Mouse (Mus musculus) mesoderm, embryonic 11.5 days (tissue): ENCODE results near the gene Noa1.
A peak's percentile ranks its signal among the peaks of the same experiment; 100 is the strongest.

Source experiments
- DNase-seq: peaks from one replicate; pipeline ENCODE4 v3.0.0-alpha.2; 2012; ENCODE audit warnings: low read depth, low spot score

Gene Noa1

DNA sequence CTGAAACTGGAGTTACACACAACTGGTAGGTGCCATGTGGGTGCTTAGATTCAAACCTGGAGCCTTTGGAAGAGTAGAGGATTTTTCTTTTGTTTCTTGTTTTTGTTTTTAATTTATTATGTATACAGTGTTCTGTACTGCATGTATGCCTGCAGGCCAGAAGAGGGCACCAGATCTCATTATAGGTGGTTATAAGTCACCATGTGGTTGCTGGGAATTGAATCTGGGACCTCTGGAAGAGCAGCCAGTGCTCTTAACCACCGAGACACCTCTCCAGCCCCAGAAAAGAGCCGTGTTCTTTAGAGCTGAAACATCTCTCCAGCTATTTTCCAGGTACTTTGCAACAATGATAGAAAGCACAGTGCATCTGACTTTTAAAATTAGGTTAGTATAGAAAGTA lies 19.3 kb downstream of the Noa1 start:
- no peak for DNase-seq

DNA sequence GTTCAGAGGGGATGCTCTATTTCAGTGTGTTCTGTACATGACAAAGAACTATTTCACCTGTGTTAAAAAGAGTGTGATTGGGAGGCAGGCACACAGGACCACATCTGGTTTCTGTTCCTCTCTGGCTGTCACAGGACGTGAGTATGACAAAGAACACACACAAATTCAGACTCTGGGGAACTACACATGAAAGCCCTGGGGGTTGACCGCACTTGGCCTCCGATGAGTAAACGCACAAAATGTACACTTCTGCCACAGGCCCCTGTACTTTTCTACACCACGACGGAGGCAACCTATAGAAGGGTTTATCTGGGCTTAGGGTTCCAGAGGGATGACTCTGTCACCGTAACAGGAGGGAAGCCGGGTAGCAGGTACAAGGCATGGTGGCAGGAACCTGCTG lies 20.2 kb downstream of the Noa1 start:
- DNase-seq, result no peak

DNA sequence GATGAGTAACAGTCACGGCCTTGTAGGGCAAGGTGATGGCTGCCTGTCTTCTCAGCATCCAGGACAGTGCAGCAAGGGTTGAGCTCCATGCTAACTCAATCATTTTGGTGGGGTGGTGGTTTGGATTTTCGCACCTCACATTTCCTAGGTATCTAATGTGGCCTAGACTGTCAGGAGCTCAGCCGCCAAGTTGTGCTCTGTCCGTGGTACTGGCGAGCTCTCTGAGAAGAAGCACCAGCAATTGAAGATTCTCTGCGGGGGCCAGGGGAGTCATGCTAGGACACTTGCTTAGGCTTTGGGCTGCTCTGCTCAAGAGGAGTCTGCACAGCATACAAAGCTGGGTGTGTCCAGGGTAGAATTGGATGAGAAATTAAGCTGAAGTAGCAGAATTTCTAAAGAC lies 22.0 kb downstream of the Noa1 start:
- no peak for DNase-seq

DNA sequence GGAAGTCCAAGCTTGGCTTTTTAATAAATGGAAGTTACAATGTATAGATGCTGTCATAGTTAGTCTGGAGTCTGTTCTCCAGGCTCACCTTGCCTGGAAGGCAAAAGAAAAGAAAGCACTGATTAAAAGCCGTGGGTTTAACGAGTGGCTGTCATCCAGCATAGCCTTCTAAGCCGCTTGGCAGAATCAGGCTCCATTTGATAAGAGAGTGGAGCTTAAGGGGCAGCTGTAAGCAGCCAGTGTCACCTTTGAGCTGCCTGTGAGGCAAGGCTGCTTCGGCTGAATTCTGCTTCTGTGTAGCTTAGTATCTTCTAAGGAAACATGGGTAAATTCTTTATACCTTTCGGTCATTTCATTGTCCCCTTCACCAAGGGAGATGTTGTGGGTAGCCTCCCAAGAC lies 23.0 kb downstream of the Noa1 start:
- no peak for DNase-seq

DNA sequence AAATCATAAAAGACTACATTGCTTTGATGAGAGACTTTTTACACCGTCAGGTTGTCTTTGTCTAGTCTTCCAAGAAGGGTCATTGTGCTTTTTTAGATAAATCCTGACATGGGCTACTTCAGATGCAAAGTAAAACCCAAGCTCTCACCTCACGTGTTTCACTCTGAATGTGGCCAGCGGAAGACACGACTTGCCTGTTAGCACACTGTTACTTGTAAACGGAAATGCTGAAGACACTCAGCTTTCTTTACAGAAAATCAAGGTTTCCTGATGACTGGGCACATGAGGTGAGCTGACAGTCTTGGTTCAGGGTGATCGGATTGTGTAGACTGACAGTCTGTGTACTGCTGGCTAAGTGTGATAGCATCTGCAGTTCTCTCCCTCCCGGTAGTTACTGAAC lies 24.2 kb downstream of the Noa1 start:
- DNase-seq, result no peak

DNA sequence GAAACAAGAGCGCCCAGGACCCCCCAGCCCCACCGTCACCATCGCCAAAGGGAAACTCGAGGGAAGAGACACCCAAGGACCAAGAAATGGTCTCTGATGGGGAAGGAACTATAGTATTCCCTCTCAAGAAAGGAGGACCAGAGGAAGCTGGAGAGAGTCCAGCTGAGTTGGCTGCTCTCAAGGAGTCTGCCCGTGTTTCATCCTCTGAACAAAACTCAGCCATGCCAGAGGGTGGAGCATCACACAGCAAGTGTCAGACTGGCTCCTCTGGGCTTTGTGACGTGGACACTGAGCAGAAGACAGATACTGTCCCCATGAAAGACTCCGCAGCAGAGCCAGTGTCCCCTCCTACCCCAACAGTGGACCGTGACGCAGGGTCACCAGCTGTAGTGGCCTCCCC lies 27.6 kb downstream of the Noa1 start:
- no peak for DNase-seq

DNA sequence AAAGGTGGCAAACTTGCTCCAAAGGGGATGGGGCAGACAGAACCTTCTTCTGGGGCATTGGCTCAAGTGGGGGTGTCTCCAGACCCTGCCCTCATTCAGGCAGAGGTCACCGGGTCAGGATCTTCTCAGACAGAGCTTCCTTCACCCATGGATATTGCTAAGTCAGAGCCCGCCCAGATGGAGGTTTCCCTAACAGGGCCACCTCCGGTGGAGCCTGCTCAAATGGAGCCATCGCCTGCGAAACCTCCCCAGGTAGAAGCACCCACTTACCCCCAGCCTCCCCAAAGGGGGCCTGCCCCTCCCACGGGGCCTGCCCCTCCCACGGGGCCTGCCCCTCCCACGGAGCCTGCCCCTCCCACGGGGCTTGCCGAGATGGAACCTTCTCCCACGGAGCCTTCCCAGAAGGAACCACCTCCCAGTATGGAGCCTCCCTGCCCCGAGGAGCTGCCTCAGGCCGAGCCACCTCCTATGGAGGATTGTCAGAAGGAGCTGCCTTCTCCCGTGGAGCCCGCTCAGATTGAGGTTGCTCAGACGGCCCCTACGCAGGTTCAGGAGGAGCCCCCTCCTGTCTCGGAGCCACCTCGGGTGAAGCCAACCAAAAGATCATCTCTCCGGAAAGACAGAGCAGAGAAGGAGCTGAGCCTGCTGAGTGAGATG lies 28.2 kb downstream of the Noa1 start:
- DNase-seq, result no peak

DNA sequence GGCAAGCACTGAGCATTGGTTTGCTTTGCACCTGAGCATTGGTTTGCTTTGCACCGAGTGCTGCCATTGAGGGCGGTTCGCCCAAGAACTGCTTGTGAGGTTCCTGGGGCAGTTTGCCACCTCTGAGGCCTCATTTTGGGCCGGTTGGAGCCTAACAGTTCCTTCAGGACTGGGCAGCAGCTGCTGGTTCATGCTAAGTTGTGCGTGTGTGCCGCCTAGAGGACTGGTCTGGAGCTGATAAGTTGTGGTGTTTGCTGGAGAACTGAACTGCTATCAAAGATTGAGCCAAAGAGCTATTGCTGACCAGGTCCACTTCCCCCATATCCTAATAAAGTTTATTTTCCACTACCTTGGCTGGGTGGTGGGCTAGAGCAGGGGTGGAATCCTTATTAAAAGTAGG lies 32.7 kb downstream of the Noa1 start:
- DNase-seq, result no peak

DNA sequence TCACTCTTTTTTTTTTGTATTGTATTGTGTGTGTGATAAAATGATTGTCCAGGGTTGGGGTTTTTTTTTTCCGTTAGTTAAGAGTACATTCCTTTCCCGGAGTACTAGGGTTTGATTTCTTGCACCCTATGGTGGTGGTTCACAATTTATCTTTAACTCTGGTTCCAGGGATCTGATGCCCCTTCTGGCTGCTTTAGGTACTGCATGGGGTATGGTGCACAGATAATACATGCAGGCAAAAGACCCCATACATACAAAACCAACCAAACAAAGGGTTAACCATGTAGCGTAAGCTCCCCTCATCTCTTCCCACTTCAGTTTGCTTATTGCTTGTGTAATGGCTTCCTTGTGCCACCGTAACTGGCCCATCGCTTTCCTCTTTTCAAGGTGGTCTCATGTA lies 33.9 kb downstream of the Noa1 start:
- peak; percentile 50 for DNase-seq

DNA sequence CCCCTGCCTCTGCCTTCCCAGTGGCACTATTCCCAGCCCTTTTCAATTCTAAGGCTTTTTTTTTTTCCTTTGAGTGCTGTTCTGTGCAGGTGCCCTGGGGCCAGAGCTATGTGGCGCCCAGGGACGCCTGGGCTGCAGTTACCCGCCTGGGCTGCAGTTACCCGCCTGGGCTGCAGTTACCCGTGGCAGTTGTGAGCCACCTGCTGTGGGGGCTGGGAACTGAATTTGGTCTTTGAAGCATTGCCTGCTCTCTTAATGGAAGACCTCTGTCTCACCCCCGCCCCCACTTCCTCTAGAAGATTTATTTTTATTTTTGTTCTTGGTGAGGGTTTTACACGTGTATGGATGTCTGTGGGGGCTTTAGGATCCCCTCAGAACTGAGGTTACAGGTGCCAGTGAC lies 36.7 kb downstream of the Noa1 start:
- DNase-seq, result no peak

DNA sequence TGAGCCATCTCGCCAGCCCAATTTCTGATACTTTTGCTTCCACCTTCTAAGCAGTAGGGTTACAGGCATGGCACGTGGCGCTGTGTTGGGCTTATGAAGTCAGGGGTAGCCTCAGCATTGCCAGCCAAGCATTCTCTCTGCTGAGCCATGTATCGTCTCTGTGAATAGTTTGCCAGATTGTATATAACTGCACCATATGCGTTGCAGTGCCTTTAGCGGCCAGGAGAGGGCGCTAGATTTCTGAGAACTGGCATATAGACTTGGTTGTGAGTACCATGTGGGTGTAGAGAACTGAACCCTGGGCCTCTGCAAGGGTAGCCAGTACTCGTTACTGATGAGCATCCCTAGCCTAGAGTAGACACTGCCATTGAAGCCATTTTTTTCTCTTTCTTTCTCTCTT lies 40.5 kb downstream of the Noa1 start:
- DNase-seq, result peak; percentile 29

DNA sequence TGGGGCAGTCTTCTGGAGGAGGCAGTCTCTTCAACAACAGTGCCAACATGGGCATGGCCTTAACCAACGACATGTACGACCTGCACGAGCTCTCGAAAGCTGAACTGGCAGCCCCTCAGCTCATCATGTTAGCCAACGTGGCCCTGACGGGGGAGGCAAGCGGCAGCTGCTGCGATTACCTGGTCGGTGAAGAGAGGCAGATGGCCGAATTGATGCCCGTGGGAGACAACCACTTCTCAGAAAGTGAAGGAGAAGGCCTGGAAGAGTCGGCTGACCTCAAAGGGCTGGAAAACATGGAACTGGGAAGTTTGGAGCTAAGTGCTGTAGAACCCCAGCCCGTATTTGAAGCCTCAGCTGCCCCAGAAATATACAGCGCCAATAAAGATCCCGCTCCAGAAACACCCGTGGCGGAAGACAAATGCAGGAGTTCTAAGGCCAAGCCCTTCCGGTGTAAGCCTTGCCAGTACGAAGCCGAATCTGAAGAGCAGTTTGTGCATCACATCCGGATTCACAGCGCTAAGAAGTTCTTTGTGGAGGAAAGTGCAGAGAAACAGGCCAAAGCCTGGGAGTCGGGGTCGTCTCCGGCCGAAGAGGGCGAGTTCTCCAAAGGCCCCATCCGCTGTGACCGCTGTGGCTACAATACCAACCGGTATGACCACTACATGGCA lies 41.8 kb downstream of the Noa1 start:
- no peak for DNase-seq

DNA sequence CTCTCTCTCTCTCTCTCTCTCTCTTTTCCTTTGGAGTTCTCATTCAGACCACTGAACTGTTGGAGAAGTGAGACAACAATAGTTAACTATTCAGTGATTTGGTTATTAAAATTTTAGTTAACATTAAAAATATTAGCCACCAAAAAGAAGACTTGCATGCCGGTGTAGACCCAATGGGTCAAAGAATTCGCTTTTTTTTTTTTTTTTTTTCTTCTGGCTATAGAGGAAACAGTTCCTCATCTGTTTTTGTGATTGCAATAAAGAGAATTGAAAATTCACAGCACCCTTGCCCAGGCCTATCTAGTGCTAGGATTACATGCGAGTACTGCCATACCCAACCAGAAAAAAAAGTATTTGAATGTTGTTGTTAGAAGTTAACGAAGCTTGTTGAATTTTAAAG lies 42.4 kb downstream of the Noa1 start:
- no peak for DNase-seq

DNA sequence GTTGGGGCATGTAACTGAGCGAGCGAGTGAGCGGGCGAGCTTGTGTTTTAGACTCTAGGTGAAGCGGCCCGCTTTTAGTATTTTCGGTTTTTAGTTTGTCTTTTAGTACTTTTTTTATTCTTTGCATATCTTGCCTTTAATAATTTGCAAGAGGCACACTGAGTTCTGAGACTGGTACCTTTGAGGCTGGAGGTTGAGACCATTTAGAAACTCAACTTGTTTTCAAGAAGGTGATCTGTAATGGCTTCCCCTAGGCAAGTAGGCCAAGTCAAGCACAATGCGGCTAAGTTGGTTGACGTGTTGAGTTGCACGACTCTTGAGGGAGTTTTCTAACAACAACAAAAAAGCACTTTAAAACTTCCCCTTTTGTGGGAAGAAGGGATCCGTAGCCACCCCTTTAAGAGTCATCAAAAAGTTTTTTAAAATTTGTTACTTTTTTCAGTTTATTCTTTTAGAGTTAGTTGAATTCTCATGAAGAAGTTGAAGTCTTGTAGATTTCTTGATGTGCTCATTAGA lies 42.9 kb downstream of the Noa1 start:
- DNase-seq, result peak; percentile 44

DNA sequence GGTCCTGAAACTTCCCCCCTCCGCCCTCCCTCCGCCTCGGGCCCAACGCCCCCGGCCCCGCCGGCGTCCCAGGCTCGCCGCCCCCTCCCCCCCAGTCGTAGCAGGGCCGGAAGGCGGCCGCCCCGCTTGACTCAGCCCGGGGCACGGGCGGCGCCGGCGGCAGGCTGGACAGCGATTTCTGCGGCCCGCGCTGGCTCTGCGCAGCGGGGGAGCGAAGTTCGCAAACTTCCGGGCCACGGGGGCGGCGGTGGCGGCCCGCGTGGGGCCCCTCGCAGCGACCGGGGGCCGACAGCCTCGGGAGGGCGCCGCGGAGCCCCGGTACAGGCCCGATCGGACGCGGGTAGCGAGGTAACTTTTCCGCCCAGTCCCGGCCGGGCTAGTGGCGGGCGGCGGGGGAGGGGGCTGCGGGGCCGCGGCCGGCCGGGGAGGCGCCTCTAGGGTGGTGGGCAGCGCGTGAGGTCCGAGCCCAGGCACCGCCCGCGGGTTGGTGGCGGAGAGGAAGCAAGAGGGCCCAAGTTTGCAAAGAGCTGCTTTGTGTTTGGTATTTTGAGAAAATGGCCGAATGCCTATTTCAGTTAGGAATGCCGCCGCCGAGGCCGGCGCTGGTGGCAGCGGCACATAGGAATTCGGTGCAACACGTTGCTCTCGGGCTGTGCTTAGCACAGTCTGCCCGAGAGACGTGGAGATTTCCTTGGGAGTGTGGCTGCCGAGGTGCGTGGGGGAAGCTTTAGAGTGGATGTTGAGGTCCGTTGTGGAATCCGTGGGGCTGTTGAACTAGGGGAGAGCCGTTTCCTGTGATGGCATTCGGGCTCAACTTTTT lies 43.6 kb downstream of the Noa1 start:
- DNase-seq, result peak; percentile 72

DNA sequence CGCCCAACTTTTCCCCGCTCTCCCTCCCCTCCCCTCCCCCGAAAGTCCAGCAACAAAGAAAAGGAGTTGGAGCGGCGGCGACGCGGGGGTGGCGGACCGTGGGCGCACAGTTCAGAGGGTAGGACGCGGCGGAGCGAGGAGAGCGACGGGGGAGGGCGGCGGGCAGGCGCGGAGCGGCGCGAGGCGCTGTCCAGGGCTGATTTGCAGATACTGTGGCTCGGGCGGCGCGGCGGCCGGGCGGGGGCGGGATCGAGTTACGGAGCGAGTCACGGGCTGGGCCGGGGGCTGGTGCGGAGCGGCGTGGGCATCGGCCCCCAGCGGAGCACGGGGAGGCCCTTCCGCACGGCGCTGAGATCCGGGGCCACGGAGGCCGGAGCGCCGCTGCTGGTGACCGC lies 44.2 kb downstream of the Noa1 start:
- peak; percentile 70 for DNase-seq

DNA sequence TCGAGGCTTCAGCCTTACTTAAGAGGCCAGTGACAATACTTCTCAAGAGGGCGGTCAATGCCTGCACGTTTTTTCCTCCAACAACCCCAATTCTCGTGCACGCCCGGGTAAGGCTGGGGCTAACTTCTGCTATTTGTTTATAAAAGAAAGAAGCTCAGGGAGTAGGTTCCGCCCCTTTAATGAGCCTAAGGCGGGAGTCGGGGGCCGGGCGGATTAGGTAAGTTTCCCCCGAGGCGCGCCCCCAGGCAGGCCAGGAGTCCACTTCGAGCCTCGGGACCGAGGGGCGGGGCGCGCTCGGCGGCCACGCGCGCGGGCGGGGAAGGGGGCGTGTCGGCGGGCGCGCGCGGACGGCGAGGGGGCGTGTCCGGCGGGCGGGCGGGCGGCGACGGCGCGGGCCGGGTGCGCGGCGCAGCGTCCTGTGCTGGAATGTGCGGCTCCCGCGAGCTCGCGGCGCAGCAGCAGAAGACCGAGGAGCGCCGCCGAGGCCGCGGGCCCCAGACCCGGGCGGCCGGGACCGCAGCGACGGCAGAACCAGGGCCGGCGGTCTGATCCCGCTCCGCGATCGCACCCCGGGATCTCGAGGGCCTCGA lies 44.7 kb downstream of the Noa1 start, which contains the start of gene Rest:
TSS of gene Rest (plus strand) at position 411 of the 590 bp plus-strand sequence.
- peak; percentile 79 for DNase-seq

DNA sequence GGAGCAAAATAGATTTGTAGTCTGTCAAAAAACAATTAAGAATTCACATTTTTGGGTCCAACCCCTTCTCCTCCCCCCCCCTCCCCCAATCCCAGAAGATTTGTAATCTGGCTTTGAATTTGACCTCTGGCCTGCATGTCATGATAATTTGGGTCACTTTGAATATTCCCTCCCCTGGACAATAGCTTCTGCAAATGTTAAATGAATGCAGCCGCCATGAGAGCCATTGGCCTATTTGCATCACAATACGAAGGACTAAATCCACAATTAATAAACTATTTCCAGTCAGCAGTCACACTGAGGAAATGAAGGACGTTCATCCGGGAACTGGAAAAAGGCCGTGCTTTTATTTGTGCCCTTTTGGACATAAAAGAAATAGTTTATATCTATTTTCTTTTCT lies 47.8 kb downstream of the Noa1 start:
- peak; percentile 27 for DNase-seq

DNA sequence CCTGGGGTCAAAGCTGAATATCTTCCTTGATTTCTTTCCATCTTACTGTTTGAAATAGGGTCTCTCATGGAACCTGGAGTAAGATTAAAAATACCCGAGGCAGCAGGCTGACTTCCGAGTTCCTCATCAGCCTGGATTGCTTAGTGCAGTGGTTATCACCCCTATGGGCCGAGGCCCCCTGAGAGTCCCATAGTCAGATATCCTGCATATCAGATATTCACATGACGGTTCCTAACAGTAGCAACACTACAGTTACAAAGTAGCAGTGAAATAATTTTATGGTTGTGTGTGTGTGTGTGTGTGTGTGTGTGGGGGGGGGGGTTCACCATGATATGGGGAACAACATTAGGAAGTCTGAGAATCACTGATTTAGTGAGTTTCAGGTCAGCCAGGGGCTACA lies 48.7 kb downstream of the Noa1 start:
- DNase-seq, result no peak

DNA sequence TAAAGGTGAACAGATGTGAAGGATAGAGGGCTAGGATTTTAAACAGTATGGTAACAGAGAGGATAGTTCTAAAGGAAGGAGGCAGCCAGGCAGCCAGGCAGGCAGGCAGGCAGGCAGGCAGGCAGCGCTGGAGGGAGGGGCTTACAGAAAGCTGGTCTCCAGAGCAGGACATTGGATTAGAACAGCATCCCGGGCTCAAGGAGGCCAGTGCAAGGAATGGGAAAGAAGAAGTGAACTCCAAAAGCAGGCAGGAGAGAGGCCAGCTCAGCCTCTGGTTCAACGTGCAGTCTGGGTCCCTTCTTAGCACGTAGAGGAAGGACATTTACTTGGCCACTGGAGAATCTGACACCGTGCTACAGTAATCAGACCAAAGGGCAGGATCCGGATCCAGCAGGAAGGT lies 49.7 kb downstream of the Noa1 start:
- DNase-seq, result no peak

DNA sequence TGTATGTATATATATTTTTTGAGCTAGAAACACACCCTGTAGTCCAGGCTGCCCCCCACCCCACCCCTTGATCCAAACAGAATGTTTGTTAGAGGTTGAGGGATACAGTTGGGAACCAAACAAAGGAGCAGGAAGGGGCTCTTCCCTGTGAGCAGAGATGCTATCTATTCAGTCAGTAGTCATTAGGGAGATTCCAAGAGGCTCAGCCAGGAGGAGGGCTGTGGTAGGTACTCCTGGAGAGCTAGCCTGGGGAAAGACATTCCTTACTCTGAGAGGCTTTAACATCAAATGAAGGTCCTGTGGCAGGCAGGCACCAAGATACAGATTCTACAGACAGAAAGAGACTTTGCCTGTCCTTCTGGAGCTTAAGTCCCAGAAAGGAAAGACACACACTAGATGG lies 50.6 kb downstream of the Noa1 start:
- no peak for DNase-seq

DNA sequence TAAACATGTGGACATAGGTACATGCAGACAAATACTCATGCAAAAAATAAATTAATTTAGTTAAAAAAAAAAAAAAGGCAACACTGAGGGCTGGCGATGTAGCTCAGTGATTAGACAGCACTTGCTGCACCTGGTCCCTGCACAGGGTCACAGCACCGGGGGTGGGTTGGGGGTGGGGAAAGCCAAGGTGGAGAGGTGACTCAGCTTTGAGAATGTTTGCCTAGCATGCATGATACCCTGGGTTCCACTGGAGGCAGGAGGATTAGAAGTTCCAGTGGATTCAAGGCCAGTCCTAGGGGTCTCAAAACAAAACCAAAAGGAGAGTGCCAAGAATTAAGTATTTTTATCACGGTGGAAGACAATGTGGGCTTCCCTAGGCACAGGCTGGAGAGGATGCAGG lies 52.3 kb downstream of the Noa1 start:
- DNase-seq, result no peak
